Mouse (Mus musculus) CH12.LX (cell line): ENCODE results near the gene Iqgap3. TPM values are rescaled to one million over a fixed set of nuclear protein-coding genes. Genes with fewer than 3 reads are reported as not detected.

Experiments used
- DNase-seq: peaks from one replicate; pipeline ENCODE4 v3.0.0-alpha.2; 2013; ENCODE audit errors: extremely low read depth
- H3K27ac ChIP-seq: 2 replicates; pipeline ENCODE4 v1.5.1; 2012; ENCODE audit warnings: low read depth, mild to moderate bottlenecking, control low read depth, moderate library complexity; ENCODE audit not compliant: insufficient read depth
- H3K27me3 ChIP-seq: replicated peaks from 2 replicates; pipeline ENCODE3; 2012; ENCODE audit warnings: inconsistent platforms
- H3K36me3 ChIP-seq, 2 experiments: replicated peaks in 1 of 2; 2 replicates each; pipeline versions ENCODE3 to v1.6.1; 2012; ENCODE audit warnings: inconsistent platforms in 1 of 2, low read length in 1 of 2, mild to moderate bottlenecking in 1 of 2, mixed read lengths in 1 of 2, moderate library complexity in 1 of 2; ENCODE audit not compliant: control insufficient read depth in 1 of 2, insufficient read depth in 1 of 2
- H3K4me1 ChIP-seq, 2 experiments: 2 replicates each; pipeline ENCODE4 v1.6.1; 2012; ENCODE audit warnings: inconsistent platforms in 1 of 2, moderate library complexity in 1 of 2; ENCODE audit not compliant: insufficient read depth in 2 of 2, control insufficient read depth in 1 of 2
- H3K4me2 ChIP-seq: 2 replicates; pipeline ENCODE4 v1.6.1; 2012; ENCODE audit warnings: low read depth, mild to moderate bottlenecking, control low read depth; ENCODE audit not compliant: poor library complexity, insufficient read depth, severe bottlenecking
- H3K4me3 ChIP-seq, 3 experiments: fragments of 150-350 bp in 1 of 3; sonication (generic) in 1 of 3; replicated peaks in 1 of 3; 2 replicates each; pipeline versions ENCODE3 to v1.5.1; 2011 to 2012; ENCODE audit warnings: low read depth in 2 of 3, low read length in 2 of 3, mild to moderate bottlenecking in 2 of 3, moderate library complexity in 2 of 3, control low read depth in 1 of 3, improper control_type of control experiment in 1 of 3, inconsistent platforms in 1 of 3, mixed read lengths in 1 of 3; ENCODE audit not compliant: poor library complexity in 1 of 3
- H3K79me2 ChIP-seq: replicated peaks from 2 replicates; pipeline ENCODE4 v1.6.1; 2012; ENCODE audit warnings: mild to moderate bottlenecking, moderate library complexity; ENCODE audit not compliant: control insufficient read depth, poor library complexity, insufficient read depth, severe bottlenecking; ENCODE audit errors: extremely low read depth
- H3K9ac ChIP-seq: 2 replicates; pipeline ENCODE4 v1.6.1; 2012; ENCODE audit warnings: low read depth, mild to moderate bottlenecking, control low read depth, moderate library complexity; ENCODE audit not compliant: insufficient read depth
- H3K9me3 ChIP-seq: replicated peaks from 2 replicates; pipeline ENCODE3; 2012; ENCODE audit warnings: low read length, inconsistent platforms, mixed read lengths
- CHD2 ChIP-seq: IDR thresholded peaks from 2 replicates; pipeline ENCODE4 v1.6.1; 2011; ENCODE audit warnings: low read length, improper control_type of control experiment
- CTCF ChIP-seq, 2 experiments: IDR thresholded peaks in 1 of 2; conservative IDR thresholded peaks in 1 of 2; 2 replicates each; pipeline ENCODE4 v1.5.1; 2011 to 2012; ENCODE audit warnings: low read depth in 2 of 2, low read length in 2 of 2, improper control_type of control experiment in 1 of 2, inconsistent platforms in 1 of 2, mild to moderate bottlenecking in 1 of 2, moderate library complexity in 1 of 2
- ETS1 ChIP-seq: conservative IDR thresholded peaks from 2 replicates; pipeline ENCODE4 v1.6.1; 2012; ENCODE audit warnings: low read depth, mild to moderate bottlenecking, inconsistent platforms, low read length, improper control_type of control experiment, moderate library complexity
- JUND ChIP-seq: conservative IDR thresholded peaks from 2 replicates; pipeline ENCODE4 v1.6.1; 2011; ENCODE audit warnings: low read depth, low read length, improper control_type of control experiment
- MAX ChIP-seq: IDR thresholded peaks from 2 replicates; pipeline ENCODE4 v1.6.1; 2011; ENCODE audit warnings: low read length, improper control_type of control experiment
- MXI1 ChIP-seq: IDR thresholded peaks from 2 replicates; pipeline ENCODE4 v1.6.1; 2011; ENCODE audit warnings: mild to moderate bottlenecking, low read depth, low read length, improper control_type of control experiment
- PAX5 ChIP-seq: IDR thresholded peaks from 2 replicates; pipeline ENCODE4 v1.6.1; 2012; ENCODE audit warnings: low read length, inconsistent platforms, mixed read lengths
- POLR2A ChIP-seq: IDR thresholded peaks from 2 replicates; pipeline ENCODE4 v1.6.1; 2011; ENCODE audit warnings: low read depth, mild to moderate bottlenecking, improper control_type of control experiment, low read length
- POLR2AphosphoS2 ChIP-seq: IDR thresholded peaks from 2 replicates; pipeline ENCODE4 v1.6.1; 2011; ENCODE audit warnings: low read depth, low read length, improper control_type of control experiment
- TBP ChIP-seq: conservative IDR thresholded peaks from 2 replicates; pipeline ENCODE4 v1.6.1; 2011; ENCODE audit warnings: low read depth, low read length, improper control_type of control experiment
- TCF12 ChIP-seq: IDR thresholded peaks from 2 replicates; pipeline ENCODE4 v1.6.1; 2014; ENCODE audit warnings: low read depth, mild to moderate bottlenecking, inconsistent platforms, low read length, improper control_type of control experiment
- USF1 ChIP-seq: IDR thresholded peaks from 2 replicates; pipeline ENCODE4 v1.6.1; 2014; ENCODE audit warnings: low read depth, mild to moderate bottlenecking, inconsistent platforms, low read length, improper control_type of control experiment
- USF2 ChIP-seq: conservative IDR thresholded peaks from 2 replicates; pipeline ENCODE4 v1.6.1; 2011; ENCODE audit warnings: low read depth, low read length, improper control_type of control experiment
- ZNF384 ChIP-seq: IDR thresholded peaks from 2 replicates; pipeline ENCODE4 v1.6.1; 2012; ENCODE audit warnings: low read depth, low read length, improper control_type of control experiment, inconsistent platforms
- dilution Hi-C: fragments of 300-500 bp; cut with MboI; formaldehyde crosslinking; loops from 2 replicates; pipeline ENCODE4 v1.14.3; 2020; ENCODE audit warnings: low sequenced_read_pairs; ENCODE audit not compliant: extremely low pct_unique_long_range_greater_than_20kb, extremely low pct_ligation_motif_present
- in situ Hi-C: fragments of 300-500 bp; cut with MboI; formaldehyde crosslinking; loops from 3 replicates; pipeline ENCODE4 v1.14.3; 2019; ENCODE audit warnings: low sequenced_read_pairs, low pct_ligation_motif_present, low pct_unique_long_range_greater_than_20kb, mixed read lengths
- polyA plus RNA-seq: library from polyadenylated mRNA; unstranded; fragments of >175 nt; gene quantifications from 2 replicates; pipeline ENCODE4 v1.2.1, GENCODE M21; 2012; ENCODE audit warnings: low read depth; ENCODE audit not compliant: insufficient read length
- total RNA-seq, 2 experiments: library from RNA; depleted of rRNA; stranded (reverse); fragments of 300-350 nt in 1 of 2; fragments of >200 nt in 1 of 2; gene quantifications; 2 replicates each; pipeline ENCODE4 v1.2.3; 2012 to 2014

Iqgap3 gene
- total and polyA plus RNA-seq, 3 experiments, result 13.0 to 21.9 (median 18.3) TPM

- DNase-seq, result no peak
- Histone ChIP-seq H3K9me3 (no peaks in the 10 kb centered on the region), H3K4me2 (peak overlapping the region; percentile 99), H3K27me3 (no peaks in the 10 kb centered on the region), H3K9ac (peak overlapping the region; percentile 89; the same call in 1 of the 2 replicates), H3K36me3 (peaks cover 2 to 25% of the 10 kb centered on the region in 2 experiments), H3K27ac (peak overlapping the region; percentile 97), H3K79me2 (peaks cover 86% of the 10 kb centered on the region), H3K4me3 (no peak overlapping the region)
- in situ Hi-C loops (no loop called here), dilution Hi-C loops (no loop called here)
- TF ChIP-seq USF2, result no peak
- no peak for TF ChIP-seq ZNF384
- no peak for TF ChIP-seq CTCF (conservative IDR thresholded peaks at IDR 0.05 in 1 of 2, IDR thresholded peaks at IDR 0.05 in 1 of 2; ENCODE audit: low read depth in 2 of 2, low read length in 2 of 2)
- no peak for TF ChIP-seq TBP
- peak; percentile 13; the same call in 1 of the 2 replicates for TF ChIP-seq MXI1
- TF ChIP-seq ETS1, result no peak
- TF ChIP-seq CHD2, result no peak
- TF ChIP-seq MAX, result no peak
- TF ChIP-seq, all 38 proteins: peak for 1
- H3K4me1 ChIP-seq, result peaks cover 42 to 63% of the 10 kb centered on the region in 2 experiments
These were observed 64.8 kb downstream of the Iqgap3 start for GRCm38 (mm10) chr3:88146376-88147112.

DNA sequence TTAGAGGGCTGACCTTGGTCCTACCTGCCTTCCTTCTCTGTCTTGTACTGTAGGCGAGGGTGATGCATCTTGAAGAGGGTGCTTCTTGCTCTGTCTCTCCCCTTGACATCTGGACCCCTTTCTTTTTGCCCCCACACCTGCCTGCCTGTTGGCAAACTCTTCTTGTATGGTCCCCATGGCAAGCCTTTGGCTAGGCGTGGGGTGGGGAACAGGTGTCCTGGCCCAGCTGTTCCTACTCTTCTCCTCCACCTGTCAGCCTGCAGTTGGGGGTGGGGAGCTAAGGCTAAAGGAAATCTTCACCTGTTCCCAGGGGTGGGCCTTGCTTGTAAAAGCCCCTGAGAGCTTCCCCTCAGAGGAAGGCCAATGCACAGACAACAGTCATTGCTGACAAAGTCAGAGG, 65.7 kb downstream of the Iqgap3 start:
- H3K27ac ChIP-seq, result peak overlapping the region; percentile 97
- in situ Hi-C loops, result no loop called here
- no peaks in the 10 kb centered on the region for H3K27me3 ChIP-seq
- H3K4me3 ChIP-seq, result no peak overlapping the region
- peaks cover 49 to 72% of the 10 kb centered on the region in 2 experiments for H3K4me1 ChIP-seq
- H3K9me3 ChIP-seq, result no peaks in the 10 kb centered on the region
- peaks cover 94% of the 10 kb centered on the region for H3K79me2 ChIP-seq
- dilution Hi-C loops, result no loop called here
- no peak for DNase-seq
- no peak for TF ChIP-seq JUND
- TF ChIP-seq TCF12, result peak; percentile 89
- TF ChIP-seq ETS1, result 0 out of 2 replicates have a peak, but pooled peaks have one; percentile 14
- peaks cover 2 to 32% of the 10 kb centered on the region in 2 experiments for H3K36me3 ChIP-seq
- peak overlapping the region; percentile 99 for H3K4me2 ChIP-seq
- H3K9ac ChIP-seq, result peak overlapping the region; percentile 51; the same call in 1 of the 2 replicates

GRCm38 (mm10) chr3:88147866-88148265, 66.1 kb downstream of the Iqgap3 start:
- Histone ChIP-seq H3K4me1 (peaks cover 49 to 77% of the 10 kb centered on the region in 2 experiments), H3K9me3 (no peaks in the 10 kb centered on the region), H3K4me3 (no peak overlapping the region), H3K27ac (peak overlapping the region; percentile 97), H3K79me2 (peaks cover 94% of the 10 kb centered on the region), H3K9ac (peak overlapping the region; percentile 51), H3K27me3 (no peaks in the 10 kb centered on the region), H3K4me2 (peak overlapping the region; percentile 99), H3K36me3 (peaks cover 2 to 32% of the 10 kb centered on the region in 2 experiments)
- in situ Hi-C loops, result no loop called here
- no peak for DNase-seq
- TF ChIP-seq PAX5, result no peak
- no peak for TF ChIP-seq USF1
- no peak for TF ChIP-seq CTCF (conservative IDR thresholded peaks at IDR 0.05 in 1 of 2, IDR thresholded peaks at IDR 0.05 in 1 of 2; ENCODE audit: low read depth in 2 of 2, low read length in 2 of 2)
- TF ChIP-seq MXI1, result no peak
- no peak for TF ChIP-seq POLR2AphosphoS2
- no peak for TF ChIP-seq USF2
- no peak for TF ChIP-seq POLR2A
- dilution Hi-C loops, result no loop called here
